Mouse (Mus musculus) frontal cortex, postnatal 36 days (tissue): Measurements from ENCODE around the gene Steap2.
A peak's percentile ranks its signal among the peaks of the same experiment; 100 is the strongest.

Experiments used
- DNase-seq, 2 experiments: peaks; one replicate each; pipeline ENCODE4 v3.0.0; 2022; ENCODE audit warnings: low spot score in 2 of 2

Steap2 gene

DNA sequence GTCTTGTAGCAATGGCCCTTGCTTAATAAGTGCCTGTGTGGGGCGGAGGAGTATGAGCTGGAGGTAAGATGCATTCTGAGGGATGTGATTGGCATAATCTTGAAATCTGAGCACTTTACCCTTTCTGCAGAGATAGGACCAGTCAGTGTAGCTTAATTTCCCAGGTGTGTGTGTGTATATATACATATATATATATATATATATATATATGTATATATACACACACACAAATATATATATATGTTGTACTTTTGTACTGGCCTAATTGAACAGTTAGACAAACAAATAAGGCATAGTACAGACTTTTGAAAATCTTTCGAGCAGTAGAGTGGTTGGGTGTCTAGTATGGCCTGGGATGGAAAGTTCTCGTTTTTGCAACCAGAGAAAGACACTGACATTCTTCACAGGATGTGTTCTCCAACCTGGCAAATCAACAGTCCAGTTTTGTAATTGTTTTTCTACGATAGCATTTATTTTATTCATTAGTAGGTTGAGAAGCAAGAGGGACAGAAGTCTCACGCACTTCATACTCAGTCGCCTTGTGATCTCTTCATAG lies 29.9 kb downstream of the Steap2 start:
- DNase-seq: no peak

DNA sequence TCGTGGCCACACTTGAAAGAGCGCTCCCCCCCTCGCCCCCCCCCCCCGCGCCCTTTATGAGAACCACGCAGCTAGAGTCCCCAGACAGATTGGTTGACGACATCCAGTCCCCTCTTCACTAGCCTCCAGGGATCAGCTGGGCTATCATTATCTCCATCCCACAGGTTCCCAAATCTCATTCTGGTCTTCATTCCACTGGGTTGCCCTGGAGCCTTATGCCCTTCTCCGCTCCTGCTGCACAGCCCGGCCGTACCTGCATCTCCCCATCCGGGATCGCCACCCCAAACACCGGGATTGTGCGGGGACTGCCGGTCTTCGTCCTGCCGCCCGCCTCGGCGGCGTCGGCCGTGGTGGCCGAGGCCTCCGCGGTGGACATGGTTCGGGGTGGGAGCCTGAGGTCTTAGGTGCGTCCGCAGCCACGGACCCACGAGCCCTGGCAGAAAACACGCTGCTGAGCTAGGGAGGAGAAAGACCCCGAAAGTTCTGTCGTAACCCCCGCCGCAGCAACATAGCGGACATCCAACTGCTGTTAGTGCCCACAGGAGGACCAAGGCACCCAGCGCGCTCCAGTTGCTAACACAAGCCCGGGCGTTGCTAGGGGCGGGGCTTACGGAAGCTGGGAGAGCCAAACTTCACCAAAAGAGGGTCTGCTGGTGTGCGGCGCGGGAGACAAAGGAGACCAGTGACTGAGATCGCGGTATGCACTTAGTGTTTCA lies 30.6 kb downstream of the Steap2 start, which contains the start of gene Cfap69:
Gene Cfap69, minus strand, starts transcription at position 585 of the 716 bp plus-strand sequence.
- DNase-seq: peak; percentile 87 to 91

DNA sequence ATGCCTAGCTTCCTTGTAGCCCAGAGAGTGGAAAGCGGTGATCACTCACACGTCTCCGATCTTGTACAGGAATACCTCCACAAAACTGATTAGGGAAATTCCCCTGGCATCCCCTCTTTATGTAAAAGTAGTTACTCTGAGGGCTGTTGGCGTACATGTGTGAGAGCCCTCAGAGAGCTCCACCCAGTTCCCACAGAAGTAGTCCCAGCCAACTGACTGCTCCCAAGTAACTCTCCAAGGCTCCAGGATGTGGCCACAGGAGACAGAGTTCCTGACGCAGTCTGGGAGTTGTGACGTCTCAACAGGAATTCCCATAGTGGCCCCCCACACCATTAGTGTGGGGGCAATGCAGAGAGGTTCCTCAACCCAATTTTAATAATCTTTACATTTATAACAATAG lies 31.3 kb downstream of the Steap2 start:
- DNase-seq: no peak

DNA sequence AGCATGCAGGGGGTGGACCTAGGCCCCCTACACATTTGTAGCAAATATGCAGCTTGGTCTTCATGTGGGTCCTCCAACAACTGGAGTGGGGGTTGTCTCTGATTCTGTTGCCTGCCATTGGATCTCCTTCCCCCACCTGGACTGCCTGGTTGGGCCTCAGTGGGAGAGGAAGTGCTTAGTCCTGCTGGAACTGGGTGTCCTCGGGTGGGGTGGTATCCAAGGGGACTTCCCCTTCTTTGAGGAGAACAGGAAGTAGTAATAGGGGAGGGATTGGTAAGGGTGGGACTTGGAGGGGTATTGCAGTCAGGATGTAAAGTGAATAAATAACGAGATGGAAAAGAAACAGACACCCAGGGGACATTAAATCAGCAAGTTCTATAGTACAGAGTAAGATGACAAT lies 35.7 kb downstream of the Steap2 start:
- no peak for DNase-seq

DNA sequence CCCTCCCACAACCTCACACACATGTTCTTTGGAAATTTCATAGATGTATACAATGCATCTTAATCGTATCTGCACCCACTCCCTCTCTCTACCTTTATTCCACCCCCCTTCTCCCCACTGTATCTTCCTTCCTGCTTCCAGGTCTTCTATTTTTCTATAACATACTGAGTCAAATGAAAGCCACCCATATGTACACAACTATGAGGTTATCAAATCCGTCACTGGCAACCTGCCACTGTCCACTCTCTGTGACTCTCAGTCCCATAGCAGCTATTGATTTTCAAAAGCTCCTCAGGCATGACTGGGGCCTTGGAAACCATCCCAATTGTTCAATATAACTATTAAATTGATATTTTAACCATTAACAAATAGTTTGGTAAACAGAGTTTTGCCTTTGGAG lies 36.4 kb downstream of the Steap2 start:
- no peak for DNase-seq

DNA sequence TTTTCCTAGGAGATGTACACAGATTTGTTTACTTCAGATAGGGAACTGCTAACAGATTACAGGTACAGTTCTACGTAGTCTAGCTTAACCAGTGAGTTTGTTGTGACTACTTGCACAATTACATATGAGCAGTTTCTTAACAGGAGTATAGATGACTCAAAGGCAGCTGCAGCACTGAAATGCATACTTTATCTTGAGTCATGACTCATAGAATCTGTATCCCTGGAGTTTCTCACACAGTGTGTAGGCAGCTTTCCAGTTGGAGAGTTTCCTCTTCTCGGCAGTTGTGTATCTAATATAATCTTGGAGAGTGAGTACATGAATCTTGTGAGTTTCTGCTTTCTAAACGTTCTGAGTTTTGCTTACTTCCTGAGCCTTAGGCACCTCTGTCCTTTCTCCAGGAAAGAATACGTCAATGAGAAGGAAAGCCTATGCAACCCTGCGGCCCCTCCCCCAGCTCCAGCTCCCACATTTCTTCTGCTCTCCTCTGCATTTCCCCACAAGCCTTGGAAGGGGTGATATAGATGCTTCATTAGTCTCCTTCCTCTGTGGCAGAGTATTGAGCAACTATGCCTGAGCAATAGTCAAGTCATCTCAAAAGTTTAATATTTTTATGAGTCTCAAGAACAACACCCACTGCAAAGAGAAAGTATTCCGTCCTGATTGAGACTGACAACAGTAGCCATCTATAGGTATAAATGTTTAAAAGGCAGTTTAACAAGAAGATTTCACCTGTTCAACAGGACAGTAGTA lies 45.4 kb downstream of the Steap2 start:
- peak; percentile 55 to 84 for DNase-seq

DNA sequence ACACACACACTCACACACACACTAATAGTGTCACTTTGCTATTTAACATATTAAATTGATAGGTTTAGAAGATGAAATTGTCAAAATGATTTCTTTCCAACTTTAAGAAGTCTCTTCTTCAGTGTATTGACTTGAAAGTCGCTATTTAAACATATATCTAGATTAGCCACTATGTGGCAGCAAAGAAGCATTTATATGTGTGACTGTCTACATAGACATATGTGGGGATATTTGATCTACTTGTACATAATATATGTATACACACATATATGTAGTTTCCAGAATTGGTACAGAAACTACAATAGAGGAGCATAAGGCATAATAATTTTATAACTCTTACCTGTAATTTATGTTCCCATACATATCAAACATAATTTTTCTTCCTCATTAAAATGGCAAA lies 48.2 kb downstream of the Steap2 start:
- DNase-seq: no peak

DNA sequence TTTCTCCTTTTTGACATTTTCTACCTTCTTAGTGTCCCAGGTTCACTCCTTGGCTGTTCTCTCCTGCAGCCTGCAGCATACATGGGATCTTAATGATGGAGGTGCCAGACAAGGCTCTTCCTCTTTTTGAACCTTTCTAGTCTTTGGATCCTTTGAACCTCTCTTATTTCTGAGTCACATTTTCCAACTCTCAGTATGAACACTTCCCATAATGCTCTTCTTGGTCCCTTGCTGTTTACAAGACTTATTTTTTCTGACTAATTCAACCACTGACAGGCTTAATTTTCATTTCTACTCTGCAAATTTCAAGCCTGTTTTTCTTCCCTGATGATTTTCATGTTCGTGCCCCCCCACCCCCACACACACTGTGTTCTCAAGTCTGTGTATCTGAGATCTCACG lies 55.9 kb downstream of the Steap2 start:
- no peak for DNase-seq

DNA sequence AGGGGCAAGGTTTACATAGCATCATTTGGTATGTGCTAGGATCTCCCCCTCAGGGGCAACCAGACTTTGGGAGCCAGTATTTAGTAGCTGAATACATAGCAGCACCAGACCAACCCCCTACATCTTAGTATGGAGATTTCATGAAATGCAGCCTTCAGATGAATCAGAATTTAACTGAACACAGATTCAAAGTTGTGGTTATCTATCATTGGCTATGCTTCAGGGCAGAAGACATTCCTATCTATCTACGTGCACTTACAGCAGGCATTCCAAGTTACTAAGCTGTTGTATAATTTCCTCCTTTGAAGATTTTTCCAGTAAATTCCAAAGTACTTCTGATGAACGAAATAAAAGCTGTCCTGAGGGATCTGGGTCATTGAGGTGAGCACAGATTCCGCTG lies 68.9 kb downstream of the Steap2 start:
- DNase-seq: no peak

DNA sequence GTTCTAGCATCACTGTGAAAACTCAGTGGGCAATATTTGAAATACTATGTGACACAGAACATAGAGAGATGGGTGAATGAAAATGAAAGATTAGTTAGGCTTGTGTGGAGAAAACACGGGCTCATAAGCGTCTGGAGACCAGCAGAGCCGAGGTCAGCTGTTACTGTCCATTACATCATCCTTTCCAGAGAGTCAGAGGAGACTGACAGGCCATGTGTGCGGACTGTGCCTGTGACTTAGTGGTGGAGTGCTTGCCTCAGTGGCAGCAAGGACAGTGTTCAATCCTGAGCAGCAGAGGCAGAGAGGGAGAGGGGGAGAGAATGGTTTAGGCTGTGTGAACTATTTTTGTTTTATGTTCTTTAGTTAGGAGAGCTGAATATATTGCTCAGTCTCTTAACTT lies 76.0 kb downstream of the Steap2 start:
- DNase-seq: no peak
